Mouse (Mus musculus) limb, embryonic 10.5 days (tissue): Measurements from ENCODE around the gene Itga9. TPM values are rescaled to one million over a fixed set of nuclear protein-coding genes. Genes with fewer than 3 reads are reported as not detected.
A peak's percentile ranks its signal among the peaks of the same experiment; 100 is the strongest.

Experiments used
- DNase-seq: peaks from one replicate; pipeline ENCODE4 v3.0.0-alpha.2; 2017; ENCODE audit warnings: low spot score
- H3K27ac ChIP-seq: fragments of 300-500 bp; sonication (generic); 2 replicates; pipeline ENCODE4 v1.5.1; 2016; ENCODE audit warnings: mild to moderate bottlenecking
- H3K27me3 ChIP-seq: fragments of 300-500 bp; sonication (generic); 2 replicates; pipeline ENCODE4 v1.6.1; 2016; ENCODE audit warnings: low read depth, mild to moderate bottlenecking; ENCODE audit not compliant: poor library complexity, severe bottlenecking
- H3K36me3 ChIP-seq: fragments of 300-500 bp; sonication (generic); 2 replicates; pipeline ENCODE4 v1.6.1; 2016; ENCODE audit warnings: mild to moderate bottlenecking, moderate library complexity
- H3K4me1 ChIP-seq: fragments of 300-500 bp; sonication (generic); 2 replicates; pipeline ENCODE4 v1.6.1; 2016
- H3K4me3 ChIP-seq: fragments of 300-500 bp; sonication (generic); 2 replicates; pipeline ENCODE4 v1.5.1; 2016; ENCODE audit warnings: mild to moderate bottlenecking, moderate library complexity
- H3K9me3 ChIP-seq: fragments of 300-500 bp; sonication (generic); replicated peaks from 2 replicates; pipeline ENCODE4 v1.6.1; 2016; ENCODE audit warnings: mild to moderate bottlenecking
- WGBS: fragments of 180-500 bp; shearing (Covaris S2); methylation state at CpG from one replicate; pipeline ENCODE4 v1.1.7; 2016; 5-methylcytosine and 5-hydroxymethylcytosine counted together
- polyA plus RNA-seq: library from polyadenylated mRNA; unstranded; fragments of >200 nt; fragmentation: Nextera tagmentation; extraction: Ambion mirVana; gene quantifications from 2 replicates; pipeline ENCODE4 v1.2.1, GENCODE M21; 2016

Itga9 gene
- polyA plus RNA-seq, 1 experiment from 2014 or later, result 8.8 TPM

GRCm38 (mm10) chr9:118921926-118922325, 315.4 kb downstream of the Itga9 start:
- H3K27ac ChIP-seq, result no peak overlapping the region
- no peaks in the 10 kb centered on the region for H3K36me3 ChIP-seq
- WGBS, result 70% methylated on average over 3 of the region's 3 CpGs
- no peak for DNase-seq
- peaks cover 15% of the 10 kb centered on the region for H3K27me3 ChIP-seq
- H3K4me3 ChIP-seq, result no peak overlapping the region
- no peaks in the 10 kb centered on the region for H3K9me3 ChIP-seq
- peaks cover 30% of the 10 kb centered on the region for H3K4me1 ChIP-seq

- no peak for DNase-seq
- peak overlapping the region; percentile 91 for H3K27ac ChIP-seq
- H3K27me3 ChIP-seq, result peaks cover 25% of the 10 kb centered on the region
- peak overlapping the region; percentile 90 for H3K4me3 ChIP-seq
- H3K9me3 ChIP-seq, result no peaks in the 10 kb centered on the region
- peaks cover 55% of the 10 kb centered on the region for H3K4me1 ChIP-seq
- WGBS, result 8% methylated on average over 15 of the region's 16 CpGs
- no peaks in the 10 kb centered on the region for H3K36me3 ChIP-seq
Observed at GRCm38 (mm10) chr9:118924554-118925085, 318.1 kb downstream of the Itga9 start.

- H3K4me1 ChIP-seq, result peaks cover 62% of the 10 kb centered on the region
- peaks cover 5% of the 10 kb centered on the region; the same call in 1 of the 2 replicates for H3K36me3 ChIP-seq
- no peaks in the 10 kb centered on the region for H3K9me3 ChIP-seq
- under 1% methylated on average over 53 of the region's 53 CpGs for WGBS
- DNase-seq, result peak; percentile 97
- H3K27ac ChIP-seq, result peak overlapping the region; percentile 91
- peak overlapping the region; percentile 90 for H3K4me3 ChIP-seq
- H3K27me3 ChIP-seq, result peaks cover 18% of the 10 kb centered on the region
Observed at GRCm38 (mm10) chr9:118925286-118926110, 319.0 kb downstream of the Itga9 start.

- 3% methylated on average over 57 of the region's 73 CpGs for WGBS
- peaks cover 60% of the 10 kb centered on the region for H3K4me1 ChIP-seq
- H3K27me3 ChIP-seq, result peaks cover 18% of the 10 kb centered on the region
- H3K36me3 ChIP-seq, result peaks cover 9% of the 10 kb centered on the region; the same call in 1 of the 2 replicates
- H3K9me3 ChIP-seq, result no peaks in the 10 kb centered on the region
- peak within 1 kb of the TSS; percentile 90 for H3K4me3 ChIP-seq
- peak within 1 kb of the TSS; percentile 91 for H3K27ac ChIP-seq
- peak; percentile 72 for DNase-seq
Observed at GRCm38 (mm10) chr9:118926111-118926650, 319.7 kb downstream of the Itga9 start, which contains the start of gene Ctdspl. Gene Ctdspl (plus strand): TSS chr9:118926453.

- 7% methylated on average over 68 of the region's 68 CpGs for WGBS
- Histone ChIP-seq H3K27ac (peak overlapping the region; percentile 91), H3K4me1 (peaks cover 60% of the 10 kb centered on the region)
Observed at GRCm38 (mm10) chr9:118926688-118927321, 320.3 kb downstream of the Itga9 start.

GRCm38 (mm10) chr9:118927501-118927900, 321.0 kb downstream of the Itga9 start:
- peak overlapping the region; percentile 90 for H3K4me3 ChIP-seq
- peaks cover 9% of the 10 kb centered on the region; the same call in 1 of the 2 replicates for H3K36me3 ChIP-seq
- H3K27ac ChIP-seq, result no peak overlapping the region
- no peak for DNase-seq
- H3K4me1 ChIP-seq, result peaks cover 60% of the 10 kb centered on the region
- peaks cover 18% of the 10 kb centered on the region for H3K27me3 ChIP-seq
- no peaks in the 10 kb centered on the region for H3K9me3 ChIP-seq
- WGBS, result 52% methylated on average over 8 of the region's 8 CpGs

More at GRCm38 (mm10) chr9:118926688-118927321, 320.3 kb downstream of the Itga9 start:
- Histone ChIP-seq H3K4me3 (peak overlapping the region; percentile 90), H3K27me3 (peaks cover 18% of the 10 kb centered on the region), H3K36me3 (peaks cover 9% of the 10 kb centered on the region; the same call in 1 of the 2 replicates), H3K9me3 (no peaks in the 10 kb centered on the region)
- peak; percentile 57 for DNase-seq

GRCm38 (mm10) chr9:118928007-118928406, 321.5 kb downstream of the Itga9 start:
- H3K4me1 ChIP-seq, result peaks cover 60% of the 10 kb centered on the region
- H3K4me3 ChIP-seq, result peak overlapping the region; percentile 90
- H3K27ac ChIP-seq, result no peak overlapping the region

GRCm38 (mm10) chr9:118928656-118929055, 322.2 kb downstream of the Itga9 start:
- no peak overlapping the region for H3K27ac ChIP-seq
- no peak overlapping the region for H3K4me3 ChIP-seq
- peaks cover 60% of the 10 kb centered on the region for H3K4me1 ChIP-seq
- peaks cover 16% of the 10 kb centered on the region for H3K27me3 ChIP-seq
- 53% methylated on average over 7 of the region's 7 CpGs for WGBS
- H3K9me3 ChIP-seq, result no peaks in the 10 kb centered on the region
- no peak for DNase-seq
- peaks cover 9% of the 10 kb centered on the region; the same call in 1 of the 2 replicates for H3K36me3 ChIP-seq

More at GRCm38 (mm10) chr9:118928007-118928406, 321.5 kb downstream of the Itga9 start:
- Histone ChIP-seq H3K27me3 (peaks cover 18% of the 10 kb centered on the region), H3K9me3 (no peaks in the 10 kb centered on the region), H3K36me3 (peaks cover 9% of the 10 kb centered on the region; the same call in 1 of the 2 replicates)
- 49% methylated on average over 2 of the region's 2 CpGs for WGBS
- no peak for DNase-seq

- Histone ChIP-seq H3K4me3 (no peak overlapping the region), H3K9me3 (no peaks in the 10 kb centered on the region), H3K27me3 (peaks cover 12% of the 10 kb centered on the region), H3K4me1 (peaks cover 62% of the 10 kb centered on the region), H3K36me3 (peaks cover 9% of the 10 kb centered on the region; the same call in 1 of the 2 replicates), H3K27ac (no peak overlapping the region)
- DNase-seq, result no peak
- 81% methylated on average over 9 of the region's 9 CpGs for WGBS
Observed at GRCm38 (mm10) chr9:118930611-118931010, 324.1 kb downstream of the Itga9 start.

GRCm38 (mm10) chr9:118933800-118934199, 327.3 kb downstream of the Itga9 start:
- H3K9me3 ChIP-seq, result no peaks in the 10 kb centered on the region
- WGBS, result 91% methylated on average over 9 of the region's 9 CpGs
- no peak overlapping the region for H3K4me3 ChIP-seq
- H3K4me1 ChIP-seq, result peaks cover 48% of the 10 kb centered on the region
- H3K27ac ChIP-seq, result no peak overlapping the region
- no peak for DNase-seq
- H3K27me3 ChIP-seq, result no peaks in the 10 kb centered on the region
- H3K36me3 ChIP-seq, result peaks cover 9% of the 10 kb centered on the region; the same call in 1 of the 2 replicates

GRCm38 (mm10) chr9:118934319-118934718, 327.8 kb downstream of the Itga9 start:
- Histone ChIP-seq H3K36me3 (peaks cover 9% of the 10 kb centered on the region; the same call in 1 of the 2 replicates), H3K4me1 (peaks cover 48% of the 10 kb centered on the region), H3K4me3 (no peak overlapping the region), H3K27ac (no peak overlapping the region), H3K27me3 (no peaks in the 10 kb centered on the region), H3K9me3 (no peaks in the 10 kb centered on the region)
- no peak for DNase-seq
- 89% methylated on average over 12 of the region's 12 CpGs for WGBS

GRCm38 (mm10) chr9:118935098-118935497, 328.6 kb downstream of the Itga9 start:
- Histone ChIP-seq H3K4me3 (no peak overlapping the region), H3K4me1 (peaks cover 48% of the 10 kb centered on the region), H3K27ac (no peak overlapping the region), H3K27me3 (no peaks in the 10 kb centered on the region), H3K36me3 (peaks cover 7% of the 10 kb centered on the region; the same call in 1 of the 2 replicates), H3K9me3 (no peaks in the 10 kb centered on the region)
- 55% methylated on average over 13 of the region's 13 CpGs for WGBS
- DNase-seq, result no peak
